Mouse (Mus musculus) heart, embryonic 12.5 days (tissue): ENCODE results near the gene Pla2g6. TPM values are rescaled to one million over a fixed set of nuclear protein-coding genes. Genes with fewer than 3 reads are reported as not detected.
A peak's percentile ranks its signal among the peaks of the same experiment; 100 is the strongest.

Experiments
- ATAC-seq: fragments of 200-750 bp; cut with Nextera tagmentation; 2 replicates; pipeline ENCODE4 v1.8.0; 2017; ENCODE audit warnings: moderate TSS enrichment, moderate library complexity; ENCODE audit not compliant: insufficient number of reproducible peaks, low FRiP score
- H3K27ac ChIP-seq: fragments of 300-500 bp; sonication (generic); 2 replicates; pipeline ENCODE4 v1.5.1; 2016; ENCODE audit warnings: mild to moderate bottlenecking, moderate library complexity; ENCODE audit not compliant: poor library complexity, severe bottlenecking
- H3K27me3 ChIP-seq: fragments of 300-500 bp; sonication (generic); replicated peaks from 2 replicates; pipeline ENCODE4 v1.6.1; 2016; ENCODE audit warnings: mild to moderate bottlenecking, moderate library complexity
- H3K36me3 ChIP-seq: fragments of 300-500 bp; sonication (generic); 2 replicates; pipeline ENCODE4 v1.6.1; 2016; ENCODE audit warnings: mild to moderate bottlenecking, moderate library complexity
- H3K4me1 ChIP-seq: fragments of 300-500 bp; sonication (generic); replicated peaks from 2 replicates; pipeline ENCODE4 v1.6.1; 2016; ENCODE audit warnings: mild to moderate bottlenecking
- H3K4me2 ChIP-seq: fragments of 300-500 bp; sonication (generic); 2 replicates; pipeline ENCODE4 v1.6.1; 2016; ENCODE audit warnings: mild to moderate bottlenecking, moderate library complexity
- H3K4me3 ChIP-seq: fragments of 300-500 bp; sonication (generic); 2 replicates; pipeline ENCODE4 v1.5.1; 2016; ENCODE audit warnings: mild to moderate bottlenecking
- H3K9ac ChIP-seq: fragments of 300-500 bp; sonication (generic); 2 replicates; pipeline ENCODE4 v1.6.1; 2016; ENCODE audit warnings: mild to moderate bottlenecking, moderate library complexity
- H3K9me3 ChIP-seq: fragments of 300-500 bp; sonication (generic); replicated peaks from 2 replicates; pipeline ENCODE4 v1.6.1; 2016; ENCODE audit warnings: mild to moderate bottlenecking, moderate library complexity
- WGBS: fragments of 180-500 bp; shearing (Covaris S2); methylation state at CpG from one replicate; pipeline ENCODE4 v1.1.7; 2016; 5-methylcytosine and 5-hydroxymethylcytosine counted together
- polyA plus RNA-seq: library from polyadenylated mRNA; unstranded; fragments of >200 nt; fragmentation: Nextera tagmentation; extraction: Ambion mirVana; gene quantifications from 2 replicates; pipeline ENCODE4 v1.2.1, GENCODE M21; 2016

Pla2g6 gene
- polyA plus RNA-seq, 1 experiment from 2014 or later = 14.4 TPM

DNA sequence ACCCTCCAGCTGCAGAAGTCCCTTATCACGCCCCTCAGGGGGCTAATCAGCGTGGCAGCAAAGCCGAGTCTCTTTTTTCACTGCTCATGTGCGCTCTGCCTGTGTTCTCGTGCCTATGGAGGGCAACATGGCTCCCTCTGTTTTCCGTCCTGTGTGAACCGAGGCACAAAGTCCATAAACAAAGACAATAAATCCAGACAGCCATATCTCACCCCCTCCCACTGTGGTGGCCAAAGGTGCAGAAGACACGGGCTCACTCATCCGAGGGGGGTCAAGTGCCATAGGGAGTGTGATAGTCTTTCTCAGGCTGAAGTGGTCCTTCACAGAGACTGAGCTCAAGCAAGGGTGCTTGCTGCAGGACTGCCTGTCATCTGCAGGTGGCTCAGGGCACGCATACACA is 55.2 kb downstream of the Pla2g6 start:
- Histone ChIP-seq H3K9me3 (peaks cover 6% of the 10 kb centered on the region), H3K4me1 (peaks cover 9% of the 10 kb centered on the region), H3K9ac (no peak overlapping the region), H3K4me3 (no peak overlapping the region), H3K27me3 (peaks cover 5% of the 10 kb centered on the region), H3K36me3 (no peaks in the 10 kb centered on the region), H3K4me2 (no peak overlapping the region), H3K27ac (no peak overlapping the region)
- WGBS = 47% methylated on average over 10 of the region's 10 CpGs
- ATAC-seq = no peak

DNA sequence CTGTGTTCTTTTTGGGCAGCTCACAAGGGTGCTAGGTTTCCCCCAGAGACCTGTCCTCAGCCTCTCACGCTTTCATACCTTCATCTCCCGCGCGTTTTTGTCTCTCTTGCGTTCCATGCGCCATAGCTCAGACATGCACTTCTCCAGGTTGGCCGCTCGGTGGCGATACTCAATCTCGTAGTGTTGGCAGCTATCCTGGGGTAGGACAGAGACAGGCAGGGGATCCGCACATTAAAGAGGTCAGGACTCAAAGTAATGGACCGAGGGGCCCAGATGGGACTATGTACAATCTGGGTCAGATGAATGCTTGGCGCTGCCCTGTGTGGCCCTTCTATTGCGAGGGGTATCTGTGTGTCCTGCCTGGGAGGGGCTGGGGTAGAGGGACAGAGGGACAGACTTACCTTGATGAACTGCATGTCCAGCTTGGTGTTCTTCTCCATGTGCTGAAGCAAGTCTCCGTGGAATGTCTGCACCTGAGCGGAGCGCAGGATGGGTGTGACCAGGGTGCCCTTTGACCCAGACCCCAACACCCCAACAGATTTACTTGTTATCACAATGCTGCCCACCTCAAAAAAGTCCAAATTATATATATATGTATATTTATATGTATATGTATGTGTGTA is 57.0 kb downstream of the Pla2g6 start:
- H3K27me3 ChIP-seq = peaks cover 21% of the 10 kb centered on the region
- H3K27ac ChIP-seq = no peak overlapping the region
- no peaks in the 10 kb centered on the region for H3K9me3 ChIP-seq
- 15% methylated on average over 17 of the region's 17 CpGs for WGBS
- H3K9ac ChIP-seq = peak overlapping the region; percentile 63
- peak overlapping the region; percentile 39 for H3K4me3 ChIP-seq
- H3K36me3 ChIP-seq = no peaks in the 10 kb centered on the region
- H3K4me1 ChIP-seq = peaks cover 9% of the 10 kb centered on the region
- ATAC-seq = no peak
- peak overlapping the region; percentile 80 for H3K4me2 ChIP-seq

DNA sequence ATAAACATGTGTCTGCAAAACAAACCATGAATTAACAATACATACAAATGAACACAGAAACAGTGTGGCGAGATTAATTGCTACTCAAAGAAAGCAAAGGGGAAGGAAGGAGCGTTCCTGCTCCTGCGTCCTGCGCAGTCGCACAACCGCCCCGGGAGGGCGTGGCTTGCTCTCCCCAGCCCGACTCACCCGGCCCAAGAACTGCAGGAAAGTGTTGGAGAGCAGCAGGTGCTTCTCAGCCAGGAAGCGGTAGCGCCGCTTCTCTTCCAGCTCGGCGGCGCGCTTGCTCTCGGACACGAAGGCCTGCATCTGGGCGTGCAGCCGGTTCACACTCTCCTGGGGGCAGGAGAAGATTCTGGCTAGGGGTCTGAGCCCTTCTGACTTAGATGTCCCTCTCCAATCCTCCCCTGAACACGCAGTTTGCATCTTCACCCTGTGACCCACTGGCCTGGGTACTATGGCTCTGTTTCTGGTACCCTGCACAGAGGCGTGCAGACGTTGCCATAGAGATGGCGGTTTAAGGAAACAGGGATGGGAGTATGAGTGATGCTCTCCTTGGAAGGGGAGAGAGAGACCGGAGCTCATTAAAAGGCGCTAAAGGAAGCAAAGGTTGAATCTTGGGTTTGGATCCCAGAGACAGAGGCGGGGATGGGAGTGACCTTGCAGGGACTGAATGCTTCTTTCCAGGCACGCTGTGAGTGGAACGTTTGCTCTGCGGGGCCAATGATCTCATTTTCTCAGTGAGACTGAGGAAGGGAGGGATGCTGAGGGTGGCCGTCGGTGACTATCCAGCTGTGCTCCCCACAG is 57.7 kb downstream of the Pla2g6 start:
- peak overlapping the region; percentile 80 for H3K4me2 ChIP-seq
- H3K4me3 ChIP-seq = peak overlapping the region; percentile 39
- no peaks in the 10 kb centered on the region for H3K36me3 ChIP-seq
- H3K27me3 ChIP-seq = peaks cover 25% of the 10 kb centered on the region
- WGBS = 3% methylated on average over 33 of the region's 33 CpGs
- H3K4me1 ChIP-seq = peaks cover 9% of the 10 kb centered on the region
- H3K9me3 ChIP-seq = no peaks in the 10 kb centered on the region
- ATAC-seq = peak; percentile 68; the same call in 1 of the 2 replicates
- H3K27ac ChIP-seq = no peak overlapping the region
- peak overlapping the region; percentile 63 for H3K9ac ChIP-seq

DNA sequence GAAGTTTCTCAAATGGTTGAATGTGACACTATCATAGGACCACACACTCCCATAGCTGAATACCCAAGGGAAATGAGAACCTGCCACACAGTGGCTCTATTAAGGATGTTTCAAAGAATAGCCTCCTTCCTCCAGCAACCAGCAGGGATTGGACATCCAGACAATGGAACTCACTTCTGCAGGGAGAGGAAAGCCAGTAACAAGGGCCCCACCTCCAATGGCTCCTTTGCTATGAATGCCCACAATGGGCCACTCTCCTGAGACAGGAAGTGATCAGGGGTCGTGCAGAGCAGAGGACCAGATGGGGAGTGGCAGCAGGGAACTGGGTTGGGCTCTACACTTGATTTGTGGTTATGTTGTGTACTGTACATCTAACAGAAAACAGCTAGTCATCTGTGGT is 59.7 kb downstream of the Pla2g6 start:
- ATAC-seq = no peak
- Histone ChIP-seq H3K4me3 (no peak overlapping the region), H3K27ac (no peak overlapping the region), H3K4me2 (no peak overlapping the region), H3K36me3 (no peaks in the 10 kb centered on the region), H3K9me3 (peaks cover 4% of the 10 kb centered on the region; the same call in 1 of the 2 replicates), H3K9ac (no peak overlapping the region), H3K27me3 (peaks cover 38% of the 10 kb centered on the region), H3K4me1 (peaks cover 9% of the 10 kb centered on the region)
- 15% methylated on average over 1 of the region's 1 CpGs for WGBS

DNA sequence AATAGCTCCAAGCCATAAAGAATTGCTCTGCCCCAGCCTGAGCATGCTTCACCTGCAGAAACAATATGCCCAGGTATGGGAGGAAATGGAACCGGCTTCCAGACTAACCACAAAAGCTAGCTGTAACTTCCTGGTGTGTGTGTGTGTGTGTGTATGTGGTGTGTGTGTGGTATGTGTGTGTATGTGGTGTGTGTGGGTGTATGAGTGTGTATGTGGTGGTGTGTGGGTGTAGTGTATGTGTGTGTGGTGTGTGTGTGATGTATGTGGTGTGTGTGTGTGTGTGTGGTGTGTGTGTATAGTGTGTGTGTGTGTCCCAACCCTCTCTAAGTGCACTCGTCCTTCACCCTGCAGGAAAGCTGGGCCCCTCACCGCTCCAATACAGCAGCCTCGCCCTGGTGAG is 62.8 kb downstream of the Pla2g6 start:
- H3K4me1 ChIP-seq = peaks cover 20% of the 10 kb centered on the region
- H3K4me2 ChIP-seq = no peak overlapping the region
- ATAC-seq = no peak
- H3K9me3 ChIP-seq = peaks cover 4% of the 10 kb centered on the region; the same call in 1 of the 2 replicates
- H3K9ac ChIP-seq = no peak overlapping the region
- 56% methylated on average over 4 of the region's 4 CpGs for WGBS
- H3K36me3 ChIP-seq = no peaks in the 10 kb centered on the region
- no peak overlapping the region for H3K4me3 ChIP-seq
- H3K27me3 ChIP-seq = peaks cover 67% of the 10 kb centered on the region
- H3K27ac ChIP-seq = no peak overlapping the region

DNA sequence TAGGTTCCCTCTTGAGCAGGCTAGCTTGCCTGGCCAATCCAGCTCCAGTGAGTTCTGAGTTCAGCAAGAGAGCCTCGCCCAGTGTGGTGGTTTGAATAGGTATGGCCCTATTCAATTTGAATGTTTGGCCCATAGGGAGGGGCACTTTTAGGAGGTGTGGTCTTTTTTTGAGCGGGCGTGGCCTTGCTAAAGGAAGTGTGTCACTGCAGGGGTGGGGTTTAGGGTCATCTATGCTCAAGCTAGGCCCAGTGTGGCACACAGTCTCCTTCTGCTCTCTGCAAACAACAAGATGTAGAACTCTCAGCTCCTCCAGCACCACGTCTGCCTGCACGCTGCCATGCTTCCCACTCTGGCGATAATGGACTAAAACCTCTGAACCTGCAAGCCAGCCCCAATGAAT is 64.5 kb downstream of the Pla2g6 start:
- H3K9ac ChIP-seq = no peak overlapping the region
- peaks cover 18% of the 10 kb centered on the region for H3K4me1 ChIP-seq
- no peaks in the 10 kb centered on the region for H3K36me3 ChIP-seq
- peaks cover 4% of the 10 kb centered on the region; the same call in 1 of the 2 replicates for H3K9me3 ChIP-seq
- no peak overlapping the region for H3K4me2 ChIP-seq
- peaks cover 83% of the 10 kb centered on the region for H3K27me3 ChIP-seq
- no peak overlapping the region for H3K27ac ChIP-seq
- H3K4me3 ChIP-seq = no peak overlapping the region
- no peak for ATAC-seq
- WGBS = 89% methylated on average over 6 of the region's 6 CpGs

DNA sequence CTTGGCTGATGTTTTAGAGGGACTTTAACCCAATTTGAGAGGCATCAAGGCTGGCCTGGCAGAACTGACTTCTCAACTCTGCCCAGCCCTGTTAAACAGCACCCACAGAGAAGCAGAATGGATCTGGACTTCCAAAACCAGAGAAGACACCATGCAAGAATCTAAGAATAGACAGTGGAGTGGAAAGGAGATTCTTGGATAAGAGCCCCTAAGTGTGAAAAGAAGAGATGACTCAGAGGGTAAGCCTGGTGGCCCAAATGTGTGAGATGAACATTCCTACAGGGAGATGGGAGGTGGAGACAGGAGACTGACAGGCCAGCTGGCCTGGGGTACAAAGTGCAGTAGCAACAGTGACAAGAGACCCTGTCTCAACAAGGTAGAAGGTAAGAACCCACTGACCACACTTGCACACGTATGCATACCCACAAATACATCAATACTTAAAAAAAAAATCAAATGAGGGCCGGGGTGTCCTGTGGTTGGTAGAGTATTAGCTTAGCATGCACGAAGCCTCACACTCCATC is 65.3 kb downstream of the Pla2g6 start:
- Histone ChIP-seq H3K4me1 (peaks cover 18% of the 10 kb centered on the region), H3K9me3 (peaks cover 4% of the 10 kb centered on the region; the same call in 1 of the 2 replicates), H3K9ac (no peak overlapping the region), H3K36me3 (no peaks in the 10 kb centered on the region), H3K4me2 (peak overlapping the region; percentile 98), H3K27ac (0 out of 2 replicates have a peak overlapping the region, but pooled peaks have one; percentile 16), H3K27me3 (peaks cover 83% of the 10 kb centered on the region), H3K4me3 (0 out of 2 replicates have a peak overlapping the region, but pooled peaks have one; percentile 67)
- WGBS = 69% methylated on average over 3 of the region's 3 CpGs
- no peak for ATAC-seq

DNA sequence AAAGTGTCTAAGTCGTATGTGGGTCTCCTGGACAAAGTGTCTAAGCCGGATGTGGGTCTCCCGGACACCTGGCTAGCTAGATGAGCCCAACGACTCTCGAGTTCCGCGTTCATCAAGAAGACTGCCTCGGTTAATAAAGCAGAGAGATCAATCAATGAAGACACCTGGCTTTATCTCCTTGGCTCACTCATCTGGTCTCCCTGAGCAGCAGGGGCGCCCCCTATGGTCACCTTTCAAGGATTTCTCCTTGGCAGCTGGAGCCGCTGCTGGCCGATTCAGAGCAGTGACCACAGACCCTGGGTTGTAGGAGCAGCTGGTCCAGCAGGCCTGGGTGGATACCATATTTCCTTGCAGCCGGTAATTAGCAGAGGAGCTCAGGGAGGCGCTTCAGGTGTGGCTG is 65.8 kb downstream of the Pla2g6 start:
- H3K36me3 ChIP-seq = no peaks in the 10 kb centered on the region
- no peak overlapping the region for H3K9ac ChIP-seq
- H3K27ac ChIP-seq = 0 out of 2 replicates have a peak overlapping the region, but pooled peaks have one; percentile 16
- H3K27me3 ChIP-seq = peaks cover 79% of the 10 kb centered on the region
- H3K4me2 ChIP-seq = peak overlapping the region; percentile 98
- H3K4me3 ChIP-seq = peak overlapping the region; percentile 67; the same call in 1 of the 2 replicates
- H3K9me3 ChIP-seq = peaks cover 4% of the 10 kb centered on the region; the same call in 1 of the 2 replicates
- H3K4me1 ChIP-seq = peaks cover 18% of the 10 kb centered on the region
- ATAC-seq = no peak
- WGBS = 23% methylated on average over 13 of the region's 13 CpGs

DNA sequence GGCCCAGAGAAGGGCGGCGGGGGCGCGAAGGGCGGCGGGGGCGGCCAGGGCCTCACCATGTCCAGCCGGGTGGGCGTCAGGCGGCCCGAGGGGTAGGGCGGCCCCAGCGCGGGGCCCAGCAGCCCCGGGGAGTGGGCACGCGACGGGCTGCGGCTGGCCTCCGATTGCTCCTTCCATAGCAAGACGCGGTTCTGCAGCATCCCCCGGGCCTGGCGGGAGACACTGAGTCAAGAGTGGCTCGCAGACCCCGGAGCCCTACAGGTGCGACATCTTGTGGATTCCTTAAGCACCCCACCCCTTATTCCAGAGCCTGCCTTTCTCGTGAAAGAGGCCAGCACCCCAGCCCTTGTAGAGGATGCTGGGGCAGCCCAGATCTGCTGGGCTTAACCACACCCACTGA is 66.4 kb downstream of the Pla2g6 start:
- Histone ChIP-seq H3K4me1 (peaks cover 18% of the 10 kb centered on the region), H3K27me3 (peaks cover 73% of the 10 kb centered on the region), H3K27ac (peak overlapping the region; percentile 40), H3K4me2 (peak overlapping the region; percentile 98), H3K9me3 (peaks cover 4% of the 10 kb centered on the region; the same call in 1 of the 2 replicates), H3K36me3 (no peaks in the 10 kb centered on the region), H3K9ac (peak overlapping the region; percentile 81), H3K4me3 (peak overlapping the region; percentile 67)
- WGBS = under 1% methylated on average over 19 of the region's 28 CpGs
- ATAC-seq = peak; percentile 31

DNA sequence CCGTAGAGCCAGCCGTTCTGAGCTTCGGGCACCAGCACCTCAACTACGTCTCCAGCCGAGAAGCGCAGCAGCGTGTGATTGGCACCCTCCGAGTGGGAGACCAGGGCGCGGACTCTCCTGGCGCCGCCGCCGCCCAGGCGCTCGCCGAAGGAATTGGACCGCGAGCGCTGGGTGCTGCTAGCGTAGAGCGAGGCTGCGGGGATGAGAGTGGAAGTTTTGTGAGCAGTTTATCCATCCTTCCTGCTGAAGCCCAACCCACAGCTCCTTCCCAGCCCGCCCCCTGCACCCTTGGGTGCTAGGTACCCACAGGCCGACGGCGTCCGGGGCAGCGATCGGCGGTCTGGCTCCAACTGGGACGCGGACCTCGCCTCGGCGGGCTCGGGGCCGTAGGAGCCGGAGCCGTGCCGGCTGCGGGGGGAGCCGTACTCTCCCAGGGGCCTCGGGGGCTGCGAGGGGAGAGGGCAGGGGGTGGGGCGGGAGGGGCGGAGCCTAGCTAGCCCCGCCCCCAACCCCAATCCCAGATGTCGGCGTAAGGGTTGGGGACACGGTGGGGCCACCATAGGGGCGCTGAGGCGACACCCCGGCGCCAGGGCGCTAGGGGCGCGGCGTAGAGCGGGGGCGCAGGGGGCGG is 67.0 kb downstream of the Pla2g6 start:
- Histone ChIP-seq H3K27me3 (peaks cover 68% of the 10 kb centered on the region), H3K27ac (peak overlapping the region; percentile 40), H3K4me2 (peak overlapping the region; percentile 98), H3K9ac (peak overlapping the region; percentile 81), H3K4me3 (peak overlapping the region; percentile 67), H3K36me3 (no peaks in the 10 kb centered on the region), H3K9me3 (peaks cover 4% of the 10 kb centered on the region; the same call in 1 of the 2 replicates), H3K4me1 (peaks cover 18% of the 10 kb centered on the region)
- WGBS = 2% methylated on average over 62 of the region's 62 CpGs
- peak; percentile 61 for ATAC-seq

DNA sequence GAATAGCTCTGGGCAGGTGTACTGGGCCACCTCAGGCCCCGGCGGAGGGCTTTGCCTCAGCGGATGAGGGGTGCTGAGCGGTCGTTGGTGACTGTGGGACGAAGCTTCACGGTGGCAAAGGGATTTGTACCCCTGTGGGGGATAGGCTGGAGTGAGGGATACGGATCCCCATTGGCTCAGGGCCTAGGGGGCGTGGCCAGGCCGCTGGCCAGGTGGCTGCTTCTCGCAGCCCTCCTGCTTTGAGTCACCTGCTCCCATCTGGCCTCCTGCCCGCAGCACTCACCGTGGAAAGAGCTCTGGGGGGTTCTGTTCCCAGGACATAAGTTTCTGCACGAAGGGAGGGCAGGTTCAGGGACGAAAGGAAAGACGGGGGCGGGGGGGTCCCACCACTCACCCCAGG is 69.7 kb downstream of the Pla2g6 start:
- 34% methylated on average over 17 of the region's 17 CpGs for WGBS
- no peak overlapping the region for H3K4me3 ChIP-seq
- H3K4me1 ChIP-seq = peaks cover 21% of the 10 kb centered on the region
- no peak overlapping the region for H3K27ac ChIP-seq
- no peak overlapping the region for H3K9ac ChIP-seq
- H3K4me2 ChIP-seq = no peak overlapping the region
- H3K36me3 ChIP-seq = no peaks in the 10 kb centered on the region
- ATAC-seq = no peak
- H3K27me3 ChIP-seq = peaks cover 67% of the 10 kb centered on the region
- no peaks in the 10 kb centered on the region for H3K9me3 ChIP-seq
